Mouse (Mus musculus) brain, embryonic 14.5 days (tissue): ENCODE results near the gene Cmklr1. TPM values are rescaled to one million over a fixed set of nuclear protein-coding genes. Genes with fewer than 3 reads are reported as not detected.

Experiments
- DNase-seq: peaks from one replicate; pipeline ENCODE4 v3.0.0-alpha.2; 2011; ENCODE audit warnings: low read depth
- CTCF ChIP-seq: fragments of 200-500 bp; IDR thresholded peaks from 2 replicates; pipeline ENCODE4 v1.5.1; 2012; ENCODE audit warnings: inconsistent platforms, mild to moderate bottlenecking, moderate library complexity, borderline replicate concordance; ENCODE audit not compliant: insufficient read depth, insufficient read length; ENCODE audit errors: extremely low read depth
- POLR2A ChIP-seq: fragments of 200-500 bp; IDR thresholded peaks from 2 replicates; pipeline ENCODE4 v1.6.1; 2012; ENCODE audit warnings: mild to moderate bottlenecking, inconsistent platforms, borderline replicate concordance; ENCODE audit not compliant: poor library complexity, insufficient read depth, insufficient read length, severe bottlenecking; ENCODE audit errors: extremely low read depth
- polyA plus RNA-seq: library from polyadenylated mRNA; depleted of rRNA; stranded (reverse); fragments of >200 nt; gene quantifications from 2 replicates; pipeline ENCODE4 v1.2.3, GENCODE M21; 2012; rRNA removed

Gene Cmklr1
- polyA plus RNA-seq = 2.7 and 3.9 TPM in 2 replicates

DNA sequence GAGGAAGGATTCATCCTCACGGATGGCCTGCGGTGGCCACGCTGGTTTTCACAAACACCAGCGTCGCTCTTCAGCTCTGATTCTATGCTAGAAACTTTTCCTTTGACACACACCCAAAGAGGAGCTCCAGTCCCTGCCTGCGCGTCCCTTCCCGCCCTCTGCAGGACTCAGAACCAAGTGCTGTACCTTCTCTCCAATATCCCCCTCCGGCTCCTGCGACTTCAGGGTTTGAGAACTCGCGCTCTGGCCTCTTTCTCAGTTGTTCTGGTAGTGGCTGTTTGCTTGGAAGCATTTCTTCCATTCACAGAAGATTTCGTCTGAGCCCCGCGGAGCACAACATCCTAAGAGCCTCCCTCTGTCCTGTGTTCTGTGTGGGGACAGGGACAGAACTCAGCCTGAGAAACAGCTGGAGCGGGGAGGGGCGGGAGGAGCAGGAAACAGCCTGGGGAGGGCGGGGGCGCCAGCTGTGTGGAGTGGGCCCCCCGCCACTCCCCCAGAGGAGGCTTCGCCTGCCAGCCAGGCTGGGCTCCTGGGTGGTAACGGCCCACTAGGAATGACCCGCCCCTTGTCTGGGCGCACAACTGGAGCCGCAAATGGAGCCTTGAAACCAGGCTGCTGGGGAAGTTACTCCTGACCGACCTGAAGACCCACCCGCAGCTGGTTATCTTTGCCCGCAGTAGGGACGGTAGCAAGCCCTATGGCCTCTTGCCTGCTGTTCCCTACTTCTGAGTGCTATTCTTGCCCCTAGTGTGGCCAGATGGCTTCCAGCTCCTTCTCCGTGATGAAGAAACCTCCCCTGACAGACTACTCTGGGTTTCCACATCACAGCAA, at the start of gene Cmklr1:
Gene Cmklr1, minus strand, starts transcription at position 392 of the 831 bp plus-strand sequence.
- TF ChIP-seq CTCF = no peak
- no peak for TF ChIP-seq POLR2A
- DNase-seq = no peak

DNA sequence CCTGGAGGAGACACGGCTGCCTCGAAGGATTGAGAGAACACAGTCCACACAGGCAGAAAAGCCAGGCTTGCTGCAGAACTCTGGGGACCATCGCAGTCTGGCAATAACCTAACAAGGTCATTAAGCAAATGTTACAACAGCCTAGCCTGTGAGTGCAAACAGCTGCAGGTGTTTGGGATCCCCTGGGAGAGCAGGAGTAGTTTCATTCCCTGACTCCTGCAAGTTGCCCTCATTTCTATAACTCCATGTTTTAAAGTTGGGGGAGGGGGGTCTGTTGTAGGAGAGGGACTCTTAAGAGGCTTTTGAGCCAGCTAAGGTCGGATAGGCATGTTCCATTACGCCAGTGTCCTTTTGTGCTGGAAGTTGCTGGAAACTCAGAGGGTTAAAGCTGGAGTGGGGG, 44.2 kb upstream of the Cmklr1 start:
- peak; percentile 55 for DNase-seq
- no peak for TF ChIP-seq POLR2A
- TF ChIP-seq CTCF = no peak

DNA sequence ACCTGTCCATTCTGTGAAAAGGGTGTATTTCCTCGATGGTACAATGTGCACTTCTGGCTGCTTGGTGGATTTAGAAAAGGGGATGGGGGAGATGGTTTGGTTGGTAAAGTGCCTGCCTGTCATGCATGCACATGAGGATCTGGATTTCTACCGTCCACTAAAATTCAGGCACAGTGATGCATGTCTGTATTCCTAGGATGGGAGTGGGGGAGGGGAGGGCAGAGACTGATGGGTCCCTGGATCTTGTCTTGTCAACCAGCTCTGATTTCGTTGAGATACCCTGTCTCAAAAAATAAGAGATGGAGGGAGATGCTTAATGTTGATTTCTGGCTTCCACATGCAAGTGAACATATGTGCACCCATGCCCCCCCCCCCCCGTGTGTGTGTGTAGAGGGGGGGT, 43.8 kb upstream of the Cmklr1 start:
- DNase-seq = no peak
- TF ChIP-seq CTCF (no peak), POLR2A (no peak)

GRCm38 (mm10) chr5:113693196-113693755, 43.0 kb upstream of the Cmklr1 start:
- no peak for DNase-seq
- TF ChIP-seq POLR2A = no peak
- TF ChIP-seq CTCF = no peak

DNA sequence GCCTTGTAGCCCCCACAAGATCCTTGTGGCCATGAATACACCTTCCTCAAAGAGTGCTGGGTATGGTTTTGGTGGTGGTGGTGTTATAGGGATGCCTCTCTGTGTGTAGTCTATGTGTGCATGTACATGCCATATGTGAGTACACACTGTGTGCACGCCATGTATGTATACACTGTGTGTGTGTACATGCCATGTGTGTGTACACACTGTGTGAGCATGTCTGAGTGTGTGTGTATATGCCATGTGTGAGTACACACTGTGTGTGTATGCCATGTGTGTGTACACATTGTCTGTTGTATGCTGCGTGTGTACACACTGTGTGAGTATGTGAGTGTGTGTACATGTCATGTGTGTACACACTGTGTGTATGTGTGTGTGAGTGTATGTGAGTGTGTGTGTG, 40.6 kb upstream of the Cmklr1 start:
- no peak for DNase-seq
- no peak for TF ChIP-seq POLR2A
- no peak for TF ChIP-seq CTCF

DNA sequence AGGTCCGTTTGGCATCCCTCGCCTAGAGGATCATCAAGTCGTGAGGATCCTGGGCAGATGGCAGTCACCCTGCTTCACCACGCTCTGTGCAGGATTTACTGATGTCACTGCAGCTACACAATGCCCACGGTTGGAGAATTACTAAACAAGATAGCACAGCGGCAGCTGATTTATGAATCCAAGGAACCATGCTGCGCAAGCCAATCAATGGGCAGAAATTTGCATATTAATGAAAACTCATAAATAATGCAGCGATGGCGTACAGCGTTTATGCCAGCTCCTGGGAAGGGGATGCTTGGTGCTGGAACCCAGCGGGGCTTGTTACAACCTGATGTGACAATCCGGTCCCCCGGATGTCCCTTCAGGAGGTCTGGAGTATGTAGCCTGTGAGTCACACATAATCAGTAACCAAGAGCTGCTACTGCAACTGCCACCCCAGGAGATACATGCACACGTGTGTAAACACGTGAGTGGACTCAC, 39.9 kb upstream of the Cmklr1 start:
- peak; percentile 89 for DNase-seq

DNA sequence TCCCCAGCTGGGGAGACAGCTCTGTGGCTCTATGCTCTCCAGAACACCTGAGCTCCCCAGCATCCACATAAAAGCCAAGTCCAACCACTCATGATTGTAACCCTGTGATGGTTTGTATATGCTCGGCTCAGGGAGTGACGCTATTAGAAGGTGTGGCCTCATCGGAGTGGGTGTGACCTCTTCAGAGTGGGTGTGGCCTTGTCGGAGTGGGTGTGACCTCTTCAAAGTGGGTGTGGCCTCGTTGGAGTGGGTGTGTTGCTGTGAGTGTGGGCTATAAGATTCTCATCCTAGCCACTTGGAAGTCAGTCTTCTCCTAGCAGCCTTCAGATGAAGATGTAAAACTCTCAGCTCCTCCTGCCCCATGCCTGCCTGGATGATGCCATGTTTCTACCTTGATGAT, 37.3 kb upstream of the Cmklr1 start:
- no peak for TF ChIP-seq POLR2A
- no peak for TF ChIP-seq CTCF
- no peak for DNase-seq

More for the DNA sequence above, 39.9 kb upstream of the Cmklr1 start:
- TF ChIP-seq POLR2A (no peak), CTCF (no peak)

DNA sequence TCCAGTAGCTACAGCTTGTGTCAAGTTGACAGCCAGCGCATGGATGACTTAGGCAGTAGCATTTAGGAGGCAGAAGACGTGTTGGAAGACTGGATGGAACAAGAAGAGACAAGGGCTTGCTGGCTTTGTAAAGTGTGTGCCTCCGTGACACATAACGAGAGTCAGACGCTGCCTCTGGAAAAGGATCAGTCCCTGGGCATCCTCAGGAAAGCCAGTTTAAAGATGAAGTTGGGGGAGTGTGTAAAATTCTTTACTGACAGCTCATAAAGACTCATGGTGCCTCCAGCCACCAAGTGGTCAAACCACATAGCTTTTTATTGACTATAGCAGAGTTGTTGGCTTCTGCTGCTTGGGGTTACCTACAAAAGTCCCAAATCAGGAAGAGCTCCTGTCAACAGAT, 35.2 kb upstream of the Cmklr1 start:
- no peak for DNase-seq
- no peak for TF ChIP-seq POLR2A
- no peak for TF ChIP-seq CTCF

GRCm38 (mm10) chr5:113683246-113683645, 33.0 kb upstream of the Cmklr1 start:
- no peak for DNase-seq
- TF ChIP-seq POLR2A (no peak), CTCF (no peak)

- no peak for TF ChIP-seq POLR2A
- no peak for TF ChIP-seq CTCF
- DNase-seq = no peak
Observed at GRCm38 (mm10) chr5:113682472-113682871, 32.2 kb upstream of the Cmklr1 start.

GRCm38 (mm10) chr5:113681219-113681618, 31.0 kb upstream of the Cmklr1 start:
- no peak for DNase-seq
- TF ChIP-seq CTCF (no peak), POLR2A (no peak)
